Mouse (Mus musculus) cerebellum, adult 2 months (tissue): ENCODE data around the gene Rbm38. TPM values are rescaled to one million over a fixed set of nuclear protein-coding genes. Genes with fewer than 3 reads are reported as not detected.
A peak's percentile ranks its signal among the peaks of the same experiment; 100 is the strongest.

Experiments
- DNase-seq, 2 experiments: peaks; one replicate each; pipeline ENCODE4 v3.0.0; 2021
- H3K27ac ChIP-seq: fragments of 200-500 bp; 2 replicates; pipeline ENCODE4 v1.5.1; 2012; ENCODE audit warnings: low read length, control low read depth, inconsistent platforms; ENCODE audit not compliant: insufficient read depth
- H3K27me3 ChIP-seq: fragments of 200-500 bp; 2 replicates; pipeline ENCODE4 v1.6.1; 2012; ENCODE audit warnings: inconsistent platforms, mild to moderate bottlenecking, low read length, moderate library complexity; ENCODE audit not compliant: control insufficient read depth, insufficient read depth
- H3K4me1 ChIP-seq: fragments of 200-500 bp; 2 replicates; pipeline ENCODE4 v1.6.1; 2011; ENCODE audit warnings: low read length; ENCODE audit not compliant: control insufficient read depth, insufficient read depth
- H3K4me3 ChIP-seq: fragments of 200-500 bp; replicated peaks from 2 replicates; pipeline ENCODE3; 2011; ENCODE audit warnings: mild to moderate bottlenecking, low read depth, low read length, control low read depth; ENCODE audit not compliant: insufficient read depth
- CTCF ChIP-seq: fragments of 200-500 bp; IDR thresholded peaks from 2 replicates; pipeline ENCODE4 v1.5.1; 2011; ENCODE audit warnings: low read depth, mild to moderate bottlenecking, control low read depth, low read length, moderate library complexity, borderline replicate concordance; ENCODE audit not compliant: insufficient read depth
- POLR2A ChIP-seq: fragments of 200-500 bp; IDR thresholded peaks from 2 replicates; pipeline ENCODE4 v1.6.1; 2011; ENCODE audit warnings: low read length, control low read depth, borderline replicate concordance; ENCODE audit not compliant: insufficient read depth
- WGBS: fragments of 180-500 bp; shearing (Covaris S2); methylation state at CpG from one replicate; pipeline ENCODE4 v1.1.7; 2018; 5-methylcytosine and 5-hydroxymethylcytosine counted together
- polyA plus RNA-seq: library from polyadenylated mRNA; depleted of rRNA; stranded (reverse); fragments of >200 nt; gene quantifications from 2 replicates; pipeline ENCODE4 v1.2.3, GENCODE M21; 2012

The Rbm38 gene
- polyA plus RNA-seq, 1 experiment = 9.0 TPM

DNA sequence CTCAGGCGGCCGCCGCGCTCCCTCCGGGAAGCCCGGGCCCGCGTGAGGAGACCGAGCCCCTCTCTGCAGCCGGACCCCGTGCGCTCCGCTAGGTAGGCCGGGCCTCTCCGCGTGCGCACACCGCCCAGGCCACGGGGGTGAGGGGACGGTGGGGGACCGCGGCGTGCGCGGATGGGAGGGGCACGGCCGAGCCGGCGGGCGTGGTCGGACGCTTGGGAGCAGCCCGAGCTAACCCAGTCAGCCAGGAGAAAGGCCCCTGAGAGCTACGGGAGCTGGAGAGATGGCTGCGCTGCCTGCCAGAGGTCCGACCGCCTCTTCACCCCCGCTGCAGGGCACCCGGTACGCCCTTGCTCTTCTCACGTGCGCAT lies 20.0 kb upstream of the Rbm38 start:
- TF ChIP-seq POLR2A = no peak
- no peak for TF ChIP-seq CTCF
- Histone ChIP-seq H3K4me3 (peak overlapping the region; percentile 89), H3K27ac (no peak overlapping the region), H3K4me1 (peaks cover 9% of the 10 kb centered on the region), H3K27me3 (no peaks in the 10 kb centered on the region)
- WGBS = under 1% methylated on average over 42 of the region's 42 CpGs
- no peak for DNase-seq

DNA sequence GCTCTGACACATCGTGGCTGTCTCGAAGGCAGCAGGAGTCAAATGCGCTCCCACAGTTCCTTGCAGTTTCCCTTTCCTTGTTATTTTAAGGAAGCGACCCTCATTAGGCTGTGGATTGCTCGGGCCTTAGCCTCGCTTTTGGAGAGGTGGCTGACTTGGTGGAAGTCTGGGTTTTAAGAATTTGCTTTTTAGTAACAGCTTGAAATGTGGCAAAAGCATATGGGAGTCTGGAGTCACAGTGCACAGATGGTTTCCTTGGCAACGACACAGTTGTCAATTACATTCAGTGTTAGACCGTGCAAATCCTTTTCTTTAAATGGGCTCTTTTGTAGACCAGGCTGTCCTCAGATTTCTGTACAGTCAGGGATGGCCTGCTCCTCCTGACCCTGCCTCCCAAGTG lies 19.4 kb upstream of the Rbm38 start:
- WGBS = 5% methylated on average over 8 of the region's 8 CpGs
- Histone ChIP-seq H3K4me3 (peak overlapping the region; percentile 89), H3K4me1 (peaks cover 9% of the 10 kb centered on the region), H3K27me3 (no peaks in the 10 kb centered on the region), H3K27ac (no peak overlapping the region)
- no peak for DNase-seq
- TF ChIP-seq POLR2A (no peak), CTCF (no peak)

DNA sequence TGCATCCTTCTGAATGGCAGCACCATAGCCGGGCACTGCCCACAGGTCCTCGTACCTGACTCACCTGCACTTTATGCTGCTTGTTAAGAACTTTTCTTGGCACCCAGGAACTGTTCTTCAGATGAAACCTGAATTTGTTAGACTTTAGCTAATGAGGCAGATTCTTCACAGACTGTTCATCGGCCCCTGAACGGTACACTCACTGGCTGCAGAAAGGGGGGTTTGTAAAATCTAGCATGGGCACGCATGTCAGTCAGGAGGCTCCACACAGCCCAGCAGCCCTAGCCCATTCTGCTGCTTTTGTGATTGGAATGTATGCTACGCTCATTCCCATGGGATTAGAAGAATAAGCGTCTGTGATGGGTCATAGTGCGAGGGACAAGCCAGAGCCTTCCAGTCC lies 16.6 kb upstream of the Rbm38 start:
- no peak for DNase-seq
- H3K4me1 ChIP-seq = peaks cover 9% of the 10 kb centered on the region
- TF ChIP-seq POLR2A (no peak), CTCF (no peak)
- no peak overlapping the region for H3K4me3 ChIP-seq
- WGBS = 87% methylated on average over 8 of the region's 8 CpGs
- H3K27me3 ChIP-seq = no peaks in the 10 kb centered on the region
- H3K27ac ChIP-seq = no peak overlapping the region

DNA sequence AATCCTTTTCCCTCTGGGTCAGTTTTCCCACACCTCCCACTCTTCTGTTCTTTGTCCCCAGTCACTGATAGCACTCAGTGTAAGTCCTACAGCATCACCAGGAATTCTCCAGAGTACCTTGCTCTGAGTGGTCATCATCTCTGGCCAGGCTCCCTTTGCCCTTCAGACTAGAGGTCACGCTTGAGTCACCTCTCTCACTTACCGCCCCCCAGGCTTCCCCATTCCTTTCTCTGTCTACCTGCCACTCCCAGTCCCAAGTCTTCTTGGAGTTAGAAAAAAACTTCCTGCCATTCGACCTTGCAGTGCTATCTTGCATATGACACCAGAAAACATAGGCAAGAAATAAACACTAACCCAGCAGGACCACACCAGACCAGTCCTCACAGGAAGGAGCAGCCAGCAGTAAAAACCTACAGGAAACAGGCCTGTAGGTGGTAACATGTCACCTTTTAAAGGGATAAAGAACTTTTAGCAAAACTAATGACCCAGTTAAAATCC lies 10.0 kb upstream of the Rbm38 start:
- H3K4me3 ChIP-seq = no peak overlapping the region
- no peak for DNase-seq
- no peak overlapping the region for H3K27ac ChIP-seq
- TF ChIP-seq CTCF (no peak), POLR2A (no peak)
- no peaks in the 10 kb centered on the region for H3K4me1 ChIP-seq
- WGBS = 69% methylated on average over 3 of the region's 3 CpGs
- no peaks in the 10 kb centered on the region for H3K27me3 ChIP-seq

DNA sequence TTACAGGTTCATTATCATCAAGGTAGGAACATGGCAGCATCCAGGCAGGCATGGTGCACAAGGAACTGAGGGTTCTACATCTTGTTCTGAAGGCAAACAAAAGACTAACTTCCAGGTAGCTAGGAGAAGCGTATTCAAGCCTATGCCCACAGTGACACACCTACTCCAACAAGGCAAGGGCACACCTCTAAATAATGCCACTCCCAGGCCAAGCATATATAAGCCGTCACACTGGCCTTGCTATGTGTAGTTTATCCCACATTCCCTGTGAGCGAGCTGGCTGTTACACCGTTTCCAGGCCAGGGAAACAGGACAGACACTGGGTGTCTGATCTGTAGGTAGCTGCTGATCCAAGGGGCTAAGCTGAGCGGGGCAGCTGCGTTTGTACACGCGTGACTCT lies 8.9 kb upstream of the Rbm38 start:
- no peaks in the 10 kb centered on the region for H3K4me1 ChIP-seq
- 96% methylated on average over 8 of the region's 8 CpGs for whole genome bisulfite sequencing
- no peak for DNase-seq
- H3K27me3 ChIP-seq = no peaks in the 10 kb centered on the region
- no peak overlapping the region for H3K4me3 ChIP-seq
- H3K27ac ChIP-seq = no peak overlapping the region
- TF ChIP-seq POLR2A = no peak
- TF ChIP-seq CTCF = no peak

DNA sequence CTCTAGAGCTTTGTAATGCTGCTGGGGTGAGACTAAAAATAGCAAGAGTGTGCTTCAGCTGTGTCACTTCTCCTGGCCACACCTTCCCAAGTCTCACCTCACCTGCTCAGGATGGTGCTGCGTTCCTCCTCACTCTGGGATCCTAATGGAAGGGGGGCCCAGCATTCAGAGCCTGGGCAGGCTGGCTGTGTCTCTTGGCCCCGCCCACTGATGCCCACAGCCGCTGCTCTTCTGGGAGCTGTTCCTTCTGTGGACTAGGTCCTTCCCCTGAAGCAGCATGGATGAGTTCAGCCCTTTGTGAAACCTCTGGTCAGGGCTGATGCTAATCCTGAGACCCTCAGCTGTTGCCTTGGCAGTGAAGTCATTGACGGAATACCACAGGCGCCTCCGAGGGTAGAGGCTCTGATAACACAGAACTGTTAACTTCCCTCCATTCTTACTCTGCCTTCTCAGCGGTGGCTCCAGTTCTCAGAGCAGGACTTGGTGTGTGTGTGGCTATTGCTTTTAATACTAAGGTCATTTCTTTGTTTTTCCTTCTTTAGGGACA lies 5.5 kb upstream of the Rbm38 start:
- H3K4me1 ChIP-seq = no peaks in the 10 kb centered on the region
- no peaks in the 10 kb centered on the region for H3K27me3 ChIP-seq
- H3K4me3 ChIP-seq = no peak overlapping the region
- 74% methylated on average over 7 of the region's 7 CpGs for WGBS
- DNase-seq = no peak
- no peak overlapping the region for H3K27ac ChIP-seq
- no peak for TF ChIP-seq POLR2A
- TF ChIP-seq CTCF = no peak

DNA sequence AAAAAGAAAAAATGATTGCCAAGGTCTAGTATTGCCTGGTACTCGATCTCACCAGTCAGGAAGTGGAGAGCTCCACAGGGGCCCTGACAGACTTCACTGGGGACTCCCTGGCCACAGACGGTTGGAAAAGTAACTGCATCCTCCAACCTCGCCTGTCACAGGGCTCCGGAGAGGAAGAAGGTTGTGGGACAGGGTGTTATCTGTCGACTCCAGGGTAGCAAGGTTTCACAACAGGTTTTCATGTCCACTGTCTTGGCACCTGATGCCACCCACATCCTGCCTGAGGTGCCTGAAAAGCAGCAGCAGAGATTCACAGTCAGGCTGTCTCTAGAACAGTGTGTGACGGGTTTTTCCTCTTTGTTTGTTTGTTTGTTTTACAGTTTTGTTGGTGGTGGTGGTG lies 2.4 kb upstream of the Rbm38 start:
- H3K27ac ChIP-seq = no peak overlapping the region
- no peak overlapping the region for H3K4me3 ChIP-seq
- no peak for DNase-seq
- TF ChIP-seq CTCF = no peak
- no peak for TF ChIP-seq POLR2A
- no peaks in the 10 kb centered on the region for H3K4me1 ChIP-seq
- WGBS = 42% methylated on average over 6 of the region's 6 CpGs
- H3K27me3 ChIP-seq = no peaks in the 10 kb centered on the region

DNA sequence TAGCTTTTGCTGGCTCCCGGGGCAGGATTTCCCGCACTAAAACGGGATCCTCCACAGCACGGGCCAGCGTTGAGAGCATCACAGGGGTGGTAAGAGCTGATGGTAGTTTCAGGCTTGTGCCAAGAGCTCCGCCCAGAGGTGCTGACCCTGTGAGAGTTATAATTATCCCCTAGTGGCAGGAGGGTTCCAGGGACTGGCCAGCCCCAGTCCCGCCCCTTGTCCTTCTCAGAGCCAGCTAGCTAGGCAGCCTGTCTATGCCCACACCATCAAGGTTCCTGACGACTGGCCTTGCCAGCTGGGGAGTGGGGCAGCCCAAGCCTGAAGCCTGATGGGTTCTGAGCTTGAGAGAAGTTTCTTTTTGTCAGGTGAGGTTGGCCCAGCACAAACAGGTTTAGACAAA lies 1.7 kb upstream of the Rbm38 start:
- DNase-seq = no peak
- no peak overlapping the region for H3K4me3 ChIP-seq
- H3K27me3 ChIP-seq = no peaks in the 10 kb centered on the region
- no peaks in the 10 kb centered on the region for H3K4me1 ChIP-seq
- TF ChIP-seq CTCF (no peak), POLR2A (no peak)
- WGBS = 13% methylated on average over 8 of the region's 8 CpGs
- no peak overlapping the region for H3K27ac ChIP-seq

DNA sequence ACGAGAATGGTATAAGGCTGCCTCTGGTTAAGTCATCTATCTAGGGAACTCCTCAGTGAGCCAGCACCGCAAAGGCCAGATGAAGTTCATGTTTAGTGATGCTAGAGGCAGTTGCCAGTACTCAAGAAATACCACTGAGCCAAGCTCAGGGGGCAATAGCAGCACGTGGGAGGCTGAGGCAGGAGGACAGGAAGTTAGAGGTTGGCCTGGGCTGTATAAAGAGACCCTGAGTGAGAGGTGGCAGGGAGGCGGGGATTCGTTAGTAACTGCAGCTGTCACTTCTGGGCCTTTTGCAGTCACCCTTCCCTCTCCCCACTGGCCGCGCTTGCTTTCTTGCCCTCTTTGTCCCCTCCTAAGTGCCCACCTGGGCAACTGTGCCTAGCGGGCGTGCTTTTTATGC lies 976 bp upstream of the Rbm38 start:
- no peak overlapping the region for H3K4me3 ChIP-seq
- DNase-seq = no peak
- 19% methylated on average over 9 of the region's 9 CpGs for WGBS
- no peak overlapping the region for H3K27ac ChIP-seq
- H3K4me1 ChIP-seq = no peaks in the 10 kb centered on the region
- no peaks in the 10 kb centered on the region for H3K27me3 ChIP-seq
- TF ChIP-seq POLR2A (no peak), CTCF (no peak)
